Mouse (Mus musculus) forebrain, embryonic 14.5 days (tissue): ENCODE data around the gene Serinc2. TPM values are rescaled to one million over a fixed set of nuclear protein-coding genes. Genes with fewer than 3 reads are reported as not detected.

Source experiments
- ATAC-seq: fragments of 200-750 bp; cut with Nextera tagmentation; 2 replicates; pipeline ENCODE4 v1.8.0; 2017; ENCODE audit warnings: mild to moderate bottlenecking, moderate library complexity
- DNase-seq: peaks from one replicate; pipeline ENCODE4 v3.0.0-alpha.2; 2015; ENCODE audit warnings: low spot score
- H3K27ac ChIP-seq: fragments of 300-500 bp; sonication (generic); 2 replicates; pipeline ENCODE4 v1.5.1; 2014; ENCODE audit warnings: low read depth, mild to moderate bottlenecking, control low read depth, low read length, moderate library complexity
- H3K27me3 ChIP-seq: fragments of 300-500 bp; sonication (generic); replicated peaks from 2 replicates; pipeline ENCODE4 v1.6.1; 2014; ENCODE audit warnings: low read length, control low read depth, mixed read lengths; ENCODE audit not compliant: control insufficient read depth, insufficient read depth
- H3K36me3 ChIP-seq: fragments of 300-500 bp; sonication (generic); 2 replicates; pipeline ENCODE4 v1.6.1; 2014; ENCODE audit warnings: low read length, control low read depth; ENCODE audit not compliant: control insufficient read depth, insufficient read depth
- H3K4me1 ChIP-seq: fragments of 300-500 bp; sonication (generic); 2 replicates; pipeline ENCODE4 v1.6.1; 2014; ENCODE audit warnings: antibody characterized with exemption, low read length, control low read depth; ENCODE audit not compliant: control insufficient read depth, insufficient read depth
- H3K4me2 ChIP-seq: fragments of 300-500 bp; sonication (generic); 2 replicates; pipeline ENCODE4 v1.6.1; 2014; ENCODE audit warnings: mild to moderate bottlenecking, control low read depth, low read length
- H3K4me3 ChIP-seq: fragments of 300-500 bp; sonication (generic); 2 replicates; pipeline ENCODE4 v1.5.1; 2014; ENCODE audit warnings: low read depth, low read length, control low read depth
- H3K9ac ChIP-seq: fragments of 300-500 bp; sonication (generic); 2 replicates; pipeline ENCODE4 v1.6.1; 2014; ENCODE audit warnings: mild to moderate bottlenecking, low read length, control low read depth, moderate library complexity
- H3K9me3 ChIP-seq: fragments of 300-500 bp; sonication (generic); replicated peaks from 2 replicates; pipeline ENCODE4 v1.6.1; 2016; ENCODE audit warnings: low read length, control low read depth, mixed read lengths; ENCODE audit not compliant: control insufficient read depth
- WGBS: fragments of 180-500 bp; shearing (Covaris S2); extraction: QIAGEN DNeasy Blood & Tissue Kit; methylation state at CpG from one replicate; pipeline ENCODE4 v1.1.7; 2014; 5-methylcytosine and 5-hydroxymethylcytosine counted together
- polyA plus RNA-seq: library from polyadenylated mRNA; unstranded; fragments of >200 nt; fragmentation: Nextera tagmentation; extraction: Ambion mirVana; gene quantifications from 2 replicates; pipeline ENCODE4 v1.2.1, GENCODE M21; 2014

Gene Serinc2
- polyA plus RNA-seq, 1 experiment from 2014 or later, result 93.9 TPM

- Histone ChIP-seq H3K9ac (no peak overlapping the region), H3K4me3 (no peak overlapping the region), H3K4me1 (no peaks in the 10 kb centered on the region), H3K27ac (no peak overlapping the region), H3K36me3 (peaks cover 62% of the 10 kb centered on the region), H3K9me3 (no peaks in the 10 kb centered on the region), H3K27me3 (no peaks in the 10 kb centered on the region), H3K4me2 (no peak overlapping the region)
- ATAC-seq (no peak), DNase-seq (no peak)
- 84% methylated on average over 10 of the region's 10 CpGs for WGBS
Observed at GRCm38 (mm10) chr4:130316691-130317090, 37.7 kb upstream of the Serinc2 start.

GRCm38 (mm10) chr4:130315771-130316527 lies 36.9 kb upstream of the Serinc2 start:
- Histone ChIP-seq H3K27me3 (0 out of 2 replicates have a peak, but pooled peaks cover 4% of the 10 kb centered on the region), H3K4me3 (no peak overlapping the region), H3K27ac (no peak overlapping the region), H3K36me3 (peaks cover 57% of the 10 kb centered on the region), H3K9ac (no peak overlapping the region; the same call in 1 of the 2 replicates), H3K9me3 (no peaks in the 10 kb centered on the region), H3K4me2 (no peak overlapping the region), H3K4me1 (no peaks in the 10 kb centered on the region)
- 83% methylated on average over 13 of the region's 13 CpGs for WGBS
- DNase-seq (no peak), ATAC-seq (no peak)

DNA sequence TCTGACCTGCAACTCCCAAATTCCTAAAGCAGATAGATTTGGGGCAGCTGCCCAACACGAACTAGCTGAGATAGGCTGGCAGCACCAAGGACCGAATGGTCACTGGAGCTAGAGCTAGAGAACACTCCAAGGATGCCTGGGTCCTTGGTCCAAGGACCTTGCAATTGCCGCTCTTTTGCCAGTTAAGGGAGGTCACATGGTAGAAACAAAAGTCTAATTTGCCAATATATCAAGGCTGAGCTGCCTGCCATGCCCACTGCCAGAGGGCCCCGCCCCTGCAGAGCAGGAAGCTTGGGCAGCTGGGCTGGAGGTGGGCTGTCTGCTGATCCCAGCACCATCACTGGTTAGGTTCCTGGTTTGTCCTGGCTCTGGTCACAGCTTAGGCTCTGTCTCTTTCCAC lies 34.5 kb upstream of the Serinc2 start:
- Histone ChIP-seq H3K4me3 (no peak overlapping the region), H3K9me3 (no peaks in the 10 kb centered on the region), H3K4me2 (no peak overlapping the region), H3K27ac (no peak overlapping the region), H3K9ac (no peak overlapping the region), H3K4me1 (no peaks in the 10 kb centered on the region), H3K27me3 (peaks cover 14% of the 10 kb centered on the region), H3K36me3 (peaks cover 37% of the 10 kb centered on the region)
- 89% methylated on average over 4 of the region's 4 CpGs for WGBS
- DNase-seq (no peak), ATAC-seq (no peak)

DNA sequence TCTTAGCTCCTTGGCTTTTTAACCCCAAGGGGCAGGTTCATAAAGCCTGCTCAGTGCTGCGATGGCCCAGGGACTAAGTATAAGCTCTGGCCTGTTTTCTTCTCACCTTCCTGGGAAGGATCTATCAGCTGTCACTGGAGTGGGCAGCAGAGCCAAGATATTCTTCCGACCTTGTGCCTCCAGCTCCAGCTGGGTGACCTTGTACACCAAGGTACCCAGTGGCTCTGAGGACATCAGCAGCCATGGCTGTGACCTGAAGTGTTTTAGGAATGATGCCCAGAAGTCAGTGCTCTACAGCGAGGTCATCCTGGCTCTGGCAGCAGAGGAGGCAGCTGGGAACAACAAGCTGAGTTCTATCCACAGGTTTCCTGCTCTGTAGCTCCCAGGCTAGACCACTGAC lies 33.5 kb upstream of the Serinc2 start:
- Histone ChIP-seq H3K4me2 (no peak overlapping the region), H3K9me3 (no peaks in the 10 kb centered on the region), H3K9ac (no peak overlapping the region), H3K4me3 (no peak overlapping the region), H3K27ac (no peak overlapping the region), H3K4me1 (peaks cover 4% of the 10 kb centered on the region), H3K27me3 (peaks cover 18% of the 10 kb centered on the region), H3K36me3 (peaks cover 28% of the 10 kb centered on the region)
- WGBS, result 91% methylated on average over 3 of the region's 3 CpGs
- ATAC-seq (no peak), DNase-seq (no peak)

- Histone ChIP-seq H3K9me3 (no peaks in the 10 kb centered on the region), H3K27me3 (peaks cover 29% of the 10 kb centered on the region), H3K27ac (no peak overlapping the region), H3K4me1 (peaks cover 4% of the 10 kb centered on the region), H3K36me3 (peaks cover 12% of the 10 kb centered on the region), H3K9ac (peak overlapping the region; percentile 70), H3K4me3 (peak overlapping the region; percentile 43), H3K4me2 (peak overlapping the region; percentile 88)
- no peak for ATAC-seq
- WGBS, result 49% methylated on average over 8 of the region's 8 CpGs
- no peak for DNase-seq
Observed at GRCm38 (mm10) chr4:130309254-130309653, 30.2 kb upstream of the Serinc2 start.

GRCm38 (mm10) chr4:130308231-130309081 lies 29.5 kb upstream of the Serinc2 start, which contains the start of the genes Fabp3 and Gm10570:
TSS of gene Fabp3 (plus strand) at chr4:130308595.
TSS of gene Gm10570 (minus strand) at chr4:130308674.
- Histone ChIP-seq H3K4me1 (peaks cover 4% of the 10 kb centered on the region), H3K9me3 (no peaks in the 10 kb centered on the region), H3K36me3 (peaks cover 4% of the 10 kb centered on the region), H3K9ac (peak within 1 kb of the TSS; percentile 70), H3K4me2 (peak within 1 kb of the TSS; percentile 88), H3K27ac (no peak within 1 kb of the TSS), H3K4me3 (peak within 1 kb of the TSS; percentile 43), H3K27me3 (peaks cover 29% of the 10 kb centered on the region)
- DNase-seq (peak; percentile 64), ATAC-seq (peak; percentile 83)
- under 1% methylated on average over 52 of the region's 52 CpGs for WGBS

DNA sequence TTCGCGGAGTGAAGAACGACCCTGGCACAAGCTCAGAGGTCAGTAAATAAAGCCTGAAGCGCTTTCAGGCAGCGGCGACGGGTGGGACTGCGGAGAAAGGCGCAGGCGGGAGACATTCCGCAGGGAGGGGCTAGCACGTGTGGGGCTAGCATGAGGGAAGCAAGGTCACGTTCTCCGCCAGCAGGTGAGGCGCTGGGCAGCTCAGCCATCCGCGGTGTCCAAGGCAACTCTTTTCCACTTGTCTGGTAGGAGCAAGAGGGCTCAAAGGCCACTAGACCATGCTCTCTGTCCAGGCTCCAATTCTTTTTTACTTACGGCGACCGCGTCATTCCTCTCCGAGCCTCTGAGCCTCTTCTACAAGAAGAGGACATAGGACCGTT lies 28.8 kb upstream of the Serinc2 start:
- ATAC-seq, result peak; percentile 63
- Histone ChIP-seq H3K4me1 (peaks cover 4% of the 10 kb centered on the region), H3K27ac (no peak overlapping the region), H3K9me3 (no peaks in the 10 kb centered on the region), H3K27me3 (peaks cover 29% of the 10 kb centered on the region), H3K36me3 (no peaks in the 10 kb centered on the region), H3K9ac (peak overlapping the region; percentile 70), H3K4me3 (peak overlapping the region; percentile 43), H3K4me2 (peak overlapping the region; percentile 88)
- DNase-seq, result peak; percentile 47
- WGBS, result under 1% methylated on average over 23 of the region's 23 CpGs

GRCm38 (mm10) chr4:130306796-130307630 lies 28.0 kb upstream of the Serinc2 start:
- no peak for ATAC-seq
- peak overlapping the region; percentile 88 for H3K4me2 ChIP-seq
- peaks cover 4% of the 10 kb centered on the region for H3K4me1 ChIP-seq
- no peaks in the 10 kb centered on the region for H3K36me3 ChIP-seq
- no peak overlapping the region for H3K9ac ChIP-seq
- WGBS, result 71% methylated on average over 10 of the region's 10 CpGs
- no peak overlapping the region for H3K27ac ChIP-seq
- no peak overlapping the region for H3K4me3 ChIP-seq
- no peak for DNase-seq
- peaks cover 29% of the 10 kb centered on the region for H3K27me3 ChIP-seq
- no peaks in the 10 kb centered on the region for H3K9me3 ChIP-seq
